Mouse (Mus musculus) liver, embryonic 14.5 days (tissue): ENCODE data around the gene Rspo1. TPM values are rescaled to one million over a fixed set of nuclear protein-coding genes. Genes with fewer than 3 reads are reported as not detected.
A peak's percentile ranks its signal among the peaks of the same experiment; 100 is the strongest.

Source experiments
- ATAC-seq: fragments of 200-750 bp; cut with Nextera tagmentation; 2 replicates; pipeline ENCODE4 v1.8.0; 2017; ENCODE audit warnings: moderate number of reproducible peaks, mild to moderate bottlenecking, moderate library complexity; ENCODE audit not compliant: insufficient read depth
- DNase-seq, 3 experiments: peaks; one replicate each; pipeline ENCODE4 v3.0.0-alpha.2; 2012 to 2013; ENCODE audit warnings: low read depth in 3 of 3, low spot score in 3 of 3
- H3K27ac ChIP-seq: fragments of 300-500 bp; sonication (generic); 2 replicates; pipeline ENCODE4 v1.5.1; 2014; ENCODE audit warnings: moderate library complexity, mild to moderate bottlenecking, control low read depth, inconsistent platforms
- H3K27me3 ChIP-seq: fragments of 300-500 bp; sonication (generic); 2 replicates; pipeline ENCODE4 v1.6.1; 2014; ENCODE audit warnings: mild to moderate bottlenecking, low read length, moderate library complexity; ENCODE audit not compliant: control insufficient read depth, insufficient read depth
- H3K36me3 ChIP-seq: fragments of 300-500 bp; sonication (generic); replicated peaks from 2 replicates; pipeline ENCODE4 v1.6.1; 2014; ENCODE audit warnings: low read depth; ENCODE audit not compliant: control insufficient read depth, insufficient read depth
- H3K4me1 ChIP-seq, 2 experiments: fragments of 200-500 bp in 1 of 2; fragments of 300-500 bp in 1 of 2; sonication (generic) in 1 of 2; replicated peaks; 2 replicates each; pipeline ENCODE4 v1.6.1; 2012 to 2014; ENCODE audit warnings: antibody characterized with exemption in 1 of 2, inconsistent platforms in 1 of 2, low read length in 1 of 2; ENCODE audit not compliant: control insufficient read depth in 2 of 2, insufficient read depth in 2 of 2
- H3K4me2 ChIP-seq: fragments of 300-500 bp; sonication (generic); 2 replicates; pipeline ENCODE4 v1.6.1; 2014; ENCODE audit warnings: low read depth, mild to moderate bottlenecking, control low read depth, moderate library complexity
- H3K4me3 ChIP-seq, 2 experiments: fragments of 200-500 bp in 1 of 2; fragments of 300-500 bp in 1 of 2; sonication (generic) in 1 of 2; 2 replicates each; pipeline ENCODE4 v1.5.1; 2012 to 2014; ENCODE audit warnings: low read depth in 2 of 2, low read length in 2 of 2, mild to moderate bottlenecking in 2 of 2, control low read depth in 1 of 2, inconsistent platforms in 1 of 2, moderate library complexity in 1 of 2; ENCODE audit not compliant: insufficient read depth in 1 of 2
- H3K9ac ChIP-seq: fragments of 300-500 bp; sonication (generic); replicated peaks from 2 replicates; pipeline ENCODE4 v1.6.1; 2014; ENCODE audit warnings: mild to moderate bottlenecking, control low read depth, moderate library complexity
- H3K9me3 ChIP-seq: fragments of 300-500 bp; sonication (generic); 2 replicates; pipeline ENCODE4 v1.6.1; 2016; ENCODE audit warnings: low read length, mixed read lengths; ENCODE audit not compliant: control insufficient read depth
- CTCF ChIP-seq: IDR thresholded peaks from 2 replicates; pipeline ENCODE4 v1.5.1; 2016; ENCODE audit warnings: antibody characterized with exemption, low read depth, control low read depth
- EP300 ChIP-seq: IDR thresholded peaks from 2 replicates; pipeline ENCODE4 v1.6.1; 2016; ENCODE audit warnings: antibody characterized with exemption, low read depth
- WGBS: fragments of 180-500 bp; shearing (Covaris S2); extraction: QIAGEN DNeasy Blood & Tissue Kit; methylation state at CpG from one replicate; pipeline ENCODE4 v1.1.7; 2014; ENCODE audit not compliant: insufficient replicate concordance; 5-methylcytosine and 5-hydroxymethylcytosine counted together
- polyA plus RNA-seq, 2 experiments: library from polyadenylated mRNA; depleted of rRNA in 1 of 2; stranded (reverse) in 1 of 2; unstranded in 1 of 2; fragments of >200 nt; fragmentation: Nextera tagmentation in 1 of 2; extraction: Ambion mirVana in 1 of 2; gene quantifications; 2 replicates each; pipeline versions ENCODE4 v1.2.1 to v1.2.3; 2012 to 2014

Gene Rspo1
- polyA plus RNA-seq, 2 experiments = 0.51 to 0.68 TPM

GRCm38 (mm10) chr4:124943781-124944180 is 42.4 kb upstream of the Rspo1 start:
- Histone ChIP-seq H3K9me3 (no peaks in the 10 kb centered on the region), H3K36me3 (no peaks in the 10 kb centered on the region; the same call in 1 of the 2 replicates), H3K4me1 (no peaks in the 10 kb centered on the region), H3K9ac (no peak overlapping the region), H3K27me3 (no peaks in the 10 kb centered on the region), H3K27ac (no peak overlapping the region), H3K4me2 (no peak overlapping the region), H3K4me3 (no peak overlapping the region)
- 67% methylated on average over 5 of the region's 5 CpGs for WGBS
- ATAC-seq (no peak), DNase-seq (no peak)
- TF ChIP-seq EP300 (no peak), CTCF (no peak)

DNA sequence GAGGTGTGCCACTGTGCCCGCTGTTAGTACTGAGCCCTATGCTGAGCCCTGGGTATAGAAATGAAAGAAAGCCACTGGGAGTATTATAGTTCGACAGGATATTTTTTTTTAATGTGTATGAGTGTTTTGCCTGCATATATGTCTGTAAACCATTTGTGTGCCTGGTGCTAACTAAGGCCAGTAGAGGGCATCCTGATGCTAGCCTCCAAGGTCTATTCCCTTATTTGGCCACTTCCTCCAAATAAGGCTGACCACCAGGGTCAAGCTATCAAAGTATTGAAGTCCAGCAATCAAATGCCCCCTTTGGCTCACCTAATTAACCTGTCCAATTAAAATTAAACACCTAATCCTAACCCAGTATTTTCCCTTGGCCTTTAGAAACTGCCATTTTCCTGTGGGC is 41.3 kb upstream of the Rspo1 start:
- H3K4me3 ChIP-seq = no peak overlapping the region
- WGBS = 52% methylated on average over 2 of the region's 2 CpGs
- H3K36me3 ChIP-seq = no peaks in the 10 kb centered on the region
- no peaks in the 10 kb centered on the region for H3K27me3 ChIP-seq
- H3K4me2 ChIP-seq = no peak overlapping the region
- H3K9ac ChIP-seq = no peak overlapping the region
- DNase-seq (no peak), ATAC-seq (no peak)
- H3K27ac ChIP-seq = no peak overlapping the region
- H3K4me1 ChIP-seq = no peaks in the 10 kb centered on the region
- TF ChIP-seq CTCF = peak; percentile 13; the same call in 1 of the 2 replicates
- no peak for TF ChIP-seq EP300
- H3K9me3 ChIP-seq = no peaks in the 10 kb centered on the region

GRCm38 (mm10) chr4:124949488-124949887 is 36.7 kb upstream of the Rspo1 start:
- ATAC-seq = no peak

DNA sequence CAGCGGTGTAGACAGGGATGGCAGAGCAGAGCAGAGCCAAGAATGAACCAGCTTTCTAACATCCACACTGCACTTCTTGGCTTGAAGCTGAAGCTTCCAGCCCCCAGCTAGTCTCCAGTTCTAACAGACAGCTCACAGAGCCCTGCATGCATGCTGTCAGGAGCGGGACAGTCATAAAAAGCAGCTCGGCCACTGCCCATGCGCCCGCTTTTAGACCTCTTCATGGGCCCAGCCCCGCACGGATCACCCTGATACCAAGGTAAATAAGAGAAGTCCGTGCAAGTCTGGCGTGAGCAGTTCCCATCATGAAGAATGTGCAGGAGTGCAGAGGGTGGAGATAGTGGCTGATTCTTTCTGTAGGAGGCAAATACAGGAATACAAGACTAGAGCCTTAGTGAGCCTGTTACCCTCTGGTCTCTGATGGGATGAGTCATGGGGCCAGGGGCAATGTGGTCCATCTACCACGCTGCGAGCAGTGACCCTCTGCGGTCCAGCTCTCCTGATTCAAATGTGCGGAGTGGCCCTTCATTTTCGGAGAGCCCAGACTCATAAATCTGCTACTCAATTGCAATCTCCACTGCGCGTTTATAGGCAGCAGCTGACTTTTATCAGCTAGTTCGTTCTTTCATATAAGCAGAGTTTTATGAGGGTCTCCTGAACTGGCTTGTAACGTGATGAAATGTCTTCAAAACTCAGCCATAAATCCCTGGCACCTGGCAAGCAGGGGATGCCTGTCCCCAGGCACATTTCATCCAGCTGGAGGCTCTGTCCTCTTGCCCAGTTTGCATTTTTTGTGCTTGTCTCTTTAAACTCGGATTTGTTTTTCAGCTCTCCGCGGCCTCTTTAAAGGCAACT is 35.8 kb upstream of the Rspo1 start:
- Histone ChIP-seq H3K36me3 (no peaks in the 10 kb centered on the region), H3K4me1 (no peaks in the 10 kb centered on the region), H3K4me3 (no peak overlapping the region), H3K4me2 (no peak overlapping the region), H3K9ac (no peak overlapping the region), H3K27me3 (no peaks in the 10 kb centered on the region), H3K9me3 (no peaks in the 10 kb centered on the region), H3K27ac (no peak overlapping the region)
- DNase-seq (no peak), ATAC-seq (no peak)
- TF ChIP-seq EP300 = no peak
- TF ChIP-seq CTCF = no peak
- 71% methylated on average over 21 of the region's 21 CpGs for WGBS

More at GRCm38 (mm10) chr4:124949488-124949887, 36.7 kb upstream of the Rspo1 start:
- Histone ChIP-seq H3K9me3 (no peaks in the 10 kb centered on the region), H3K4me3 (no peak overlapping the region), H3K27me3 (no peaks in the 10 kb centered on the region), H3K9ac (no peak overlapping the region), H3K4me2 (no peak overlapping the region), H3K36me3 (no peaks in the 10 kb centered on the region), H3K27ac (no peak overlapping the region), H3K4me1 (no peaks in the 10 kb centered on the region)
- DNase-seq = no peak
- 64% methylated on average over 3 of the region's 3 CpGs for WGBS
- TF ChIP-seq EP300 (no peak), CTCF (no peak)

GRCm38 (mm10) chr4:124951036-124951433 is 35.2 kb upstream of the Rspo1 start:
- H3K27ac ChIP-seq = no peak overlapping the region
- no peak overlapping the region for H3K9ac ChIP-seq
- no peaks in the 10 kb centered on the region for H3K4me1 ChIP-seq
- DNase-seq (no peak), ATAC-seq (no peak)
- TF ChIP-seq EP300 (no peak), CTCF (no peak)
- no peak overlapping the region for H3K4me3 ChIP-seq
- no peaks in the 10 kb centered on the region for H3K9me3 ChIP-seq
- 25% methylated on average over 10 of the region's 10 CpGs for WGBS
- no peaks in the 10 kb centered on the region for H3K27me3 ChIP-seq
- H3K36me3 ChIP-seq = no peaks in the 10 kb centered on the region
- no peak overlapping the region for H3K4me2 ChIP-seq
